Mouse (Mus musculus) CH12.LX (cell line): ENCODE measurements around the gene Anpep. TPM values are rescaled to one million over a fixed set of nuclear protein-coding genes. Genes with fewer than 3 reads are reported as not detected.

Source experiments
- DNase-seq: peaks from one replicate; pipeline ENCODE4 v3.0.0-alpha.2; 2013; ENCODE audit errors: extremely low read depth
- H3K27ac ChIP-seq: 2 replicates; pipeline ENCODE4 v1.5.1; 2012; ENCODE audit warnings: low read depth, mild to moderate bottlenecking, control low read depth, moderate library complexity; ENCODE audit not compliant: insufficient read depth
- H3K27me3 ChIP-seq: replicated peaks from 2 replicates; pipeline ENCODE3; 2012; ENCODE audit warnings: inconsistent platforms
- H3K36me3 ChIP-seq, 2 experiments: replicated peaks in 1 of 2; 2 replicates each; pipeline versions ENCODE3 to v1.6.1; 2012; ENCODE audit warnings: inconsistent platforms in 1 of 2, low read length in 1 of 2, mild to moderate bottlenecking in 1 of 2, mixed read lengths in 1 of 2, moderate library complexity in 1 of 2; ENCODE audit not compliant: control insufficient read depth in 1 of 2, insufficient read depth in 1 of 2
- H3K4me1 ChIP-seq, 2 experiments: 2 replicates each; pipeline ENCODE4 v1.6.1; 2012; ENCODE audit warnings: inconsistent platforms in 1 of 2, moderate library complexity in 1 of 2; ENCODE audit not compliant: insufficient read depth in 2 of 2, control insufficient read depth in 1 of 2
- H3K4me2 ChIP-seq: 2 replicates; pipeline ENCODE4 v1.6.1; 2012; ENCODE audit warnings: low read depth, mild to moderate bottlenecking, control low read depth; ENCODE audit not compliant: poor library complexity, insufficient read depth, severe bottlenecking
- H3K4me3 ChIP-seq, 3 experiments: fragments of 150-350 bp in 1 of 3; sonication (generic) in 1 of 3; replicated peaks in 1 of 3; 2 replicates each; pipeline versions ENCODE3 to v1.5.1; 2011 to 2012; ENCODE audit warnings: low read depth in 2 of 3, low read length in 2 of 3, mild to moderate bottlenecking in 2 of 3, moderate library complexity in 2 of 3, control low read depth in 1 of 3, improper control_type of control experiment in 1 of 3, inconsistent platforms in 1 of 3, mixed read lengths in 1 of 3; ENCODE audit not compliant: poor library complexity in 1 of 3
- H3K79me2 ChIP-seq: replicated peaks from 2 replicates; pipeline ENCODE4 v1.6.1; 2012; ENCODE audit warnings: mild to moderate bottlenecking, moderate library complexity; ENCODE audit not compliant: control insufficient read depth, poor library complexity, insufficient read depth, severe bottlenecking; ENCODE audit errors: extremely low read depth
- H3K9ac ChIP-seq: 2 replicates; pipeline ENCODE4 v1.6.1; 2012; ENCODE audit warnings: low read depth, mild to moderate bottlenecking, control low read depth, moderate library complexity; ENCODE audit not compliant: insufficient read depth
- H3K9me3 ChIP-seq: replicated peaks from 2 replicates; pipeline ENCODE3; 2012; ENCODE audit warnings: low read length, inconsistent platforms, mixed read lengths
- CHD2 ChIP-seq: IDR thresholded peaks from 2 replicates; pipeline ENCODE4 v1.6.1; 2011; ENCODE audit warnings: low read length, improper control_type of control experiment
- E2F4 ChIP-seq: IDR thresholded peaks from 2 replicates; pipeline ENCODE4 v1.6.1; 2011; ENCODE audit warnings: low read depth, low read length, improper control_type of control experiment; ENCODE audit not compliant: insufficient replicate concordance
- GABPA ChIP-seq: IDR thresholded peaks from 2 replicates; pipeline ENCODE4 v1.6.1; 2012; ENCODE audit warnings: low read depth, low read length, improper control_type of control experiment, inconsistent platforms; ENCODE audit not compliant: insufficient replicate concordance
- JUN ChIP-seq: IDR thresholded peaks from 2 replicates; pipeline ENCODE4 v1.6.1; 2011; ENCODE audit warnings: low read depth, mild to moderate bottlenecking, low read length, improper control_type of control experiment, moderate library complexity; ENCODE audit not compliant: insufficient read depth
- JUND ChIP-seq: conservative IDR thresholded peaks from 2 replicates; pipeline ENCODE4 v1.6.1; 2011; ENCODE audit warnings: low read depth, low read length, improper control_type of control experiment
- MAFK ChIP-seq: IDR thresholded peaks from 2 replicates; pipeline ENCODE4 v1.6.1; 2011; ENCODE audit warnings: low read length, improper control_type of control experiment; ENCODE audit not compliant: insufficient replicate concordance
- MAX ChIP-seq: IDR thresholded peaks from 2 replicates; pipeline ENCODE4 v1.6.1; 2011; ENCODE audit warnings: low read length, improper control_type of control experiment
- MEF2A ChIP-seq: IDR thresholded peaks from 2 replicates; pipeline ENCODE4 v1.6.1; 2014; ENCODE audit warnings: low read depth, mild to moderate bottlenecking, inconsistent platforms, low read length, improper control_type of control experiment, borderline replicate concordance
- MYC ChIP-seq: IDR thresholded peaks from 2 replicates; pipeline ENCODE4 v1.6.1; 2011; ENCODE audit warnings: low read depth, mild to moderate bottlenecking, improper control_type of control experiment, low read length
- NRF1 ChIP-seq: IDR thresholded peaks from 2 replicates; pipeline ENCODE4 v1.6.1; 2014; ENCODE audit warnings: low read depth, mild to moderate bottlenecking, inconsistent platforms, low read length, improper control_type of control experiment, moderate library complexity
- PAX5 ChIP-seq: IDR thresholded peaks from 2 replicates; pipeline ENCODE4 v1.6.1; 2012; ENCODE audit warnings: low read length, inconsistent platforms, mixed read lengths
- POLR2A ChIP-seq: IDR thresholded peaks from 2 replicates; pipeline ENCODE4 v1.6.1; 2011; ENCODE audit warnings: low read depth, mild to moderate bottlenecking, improper control_type of control experiment, low read length
- POLR2AphosphoS2 ChIP-seq: IDR thresholded peaks from 2 replicates; pipeline ENCODE4 v1.6.1; 2011; ENCODE audit warnings: low read depth, low read length, improper control_type of control experiment
- RAD21 ChIP-seq: IDR thresholded peaks from 2 replicates; pipeline ENCODE4 v1.6.1; 2011; ENCODE audit warnings: low read depth, mild to moderate bottlenecking, low read length, improper control_type of control experiment, moderate library complexity
- SMC3 ChIP-seq: IDR thresholded peaks from 2 replicates; pipeline ENCODE4 v1.6.1; 2011; ENCODE audit warnings: low read depth, low read length, improper control_type of control experiment
- TBP ChIP-seq: conservative IDR thresholded peaks from 2 replicates; pipeline ENCODE4 v1.6.1; 2011; ENCODE audit warnings: low read depth, low read length, improper control_type of control experiment
- TCF12 ChIP-seq: IDR thresholded peaks from 2 replicates; pipeline ENCODE4 v1.6.1; 2014; ENCODE audit warnings: low read depth, mild to moderate bottlenecking, inconsistent platforms, low read length, improper control_type of control experiment
- ZKSCAN1 ChIP-seq: IDR thresholded peaks from 2 replicates; pipeline ENCODE4 v1.6.1; 2012; ENCODE audit warnings: low read depth, inconsistent platforms, low read length, improper control_type of control experiment, borderline replicate concordance
- ZNF384 ChIP-seq: IDR thresholded peaks from 2 replicates; pipeline ENCODE4 v1.6.1; 2012; ENCODE audit warnings: low read depth, low read length, improper control_type of control experiment, inconsistent platforms
- dilution Hi-C: fragments of 300-500 bp; cut with MboI; formaldehyde crosslinking; loops from 2 replicates; pipeline ENCODE4 v1.14.3; 2020; ENCODE audit warnings: low sequenced_read_pairs; ENCODE audit not compliant: extremely low pct_unique_long_range_greater_than_20kb, extremely low pct_ligation_motif_present
- in situ Hi-C: fragments of 300-500 bp; cut with MboI; formaldehyde crosslinking; loops from 3 replicates; pipeline ENCODE4 v1.14.3; 2019; ENCODE audit warnings: low sequenced_read_pairs, low pct_ligation_motif_present, low pct_unique_long_range_greater_than_20kb, mixed read lengths
- polyA plus RNA-seq: library from polyadenylated mRNA; unstranded; fragments of >175 nt; gene quantifications from 2 replicates; pipeline ENCODE4 v1.2.1, GENCODE M21; 2012; ENCODE audit warnings: low read depth; ENCODE audit not compliant: insufficient read length
- total RNA-seq, 2 experiments: library from RNA; depleted of rRNA; stranded (reverse); fragments of 300-350 nt in 1 of 2; fragments of >200 nt in 1 of 2; gene quantifications; 2 replicates each; pipeline ENCODE4 v1.2.3; 2012 to 2014

Anpep gene
- total and polyA plus RNA-seq, 3 experiments = 0.25 to 0.60 TPM; not detected in 1

DNA sequence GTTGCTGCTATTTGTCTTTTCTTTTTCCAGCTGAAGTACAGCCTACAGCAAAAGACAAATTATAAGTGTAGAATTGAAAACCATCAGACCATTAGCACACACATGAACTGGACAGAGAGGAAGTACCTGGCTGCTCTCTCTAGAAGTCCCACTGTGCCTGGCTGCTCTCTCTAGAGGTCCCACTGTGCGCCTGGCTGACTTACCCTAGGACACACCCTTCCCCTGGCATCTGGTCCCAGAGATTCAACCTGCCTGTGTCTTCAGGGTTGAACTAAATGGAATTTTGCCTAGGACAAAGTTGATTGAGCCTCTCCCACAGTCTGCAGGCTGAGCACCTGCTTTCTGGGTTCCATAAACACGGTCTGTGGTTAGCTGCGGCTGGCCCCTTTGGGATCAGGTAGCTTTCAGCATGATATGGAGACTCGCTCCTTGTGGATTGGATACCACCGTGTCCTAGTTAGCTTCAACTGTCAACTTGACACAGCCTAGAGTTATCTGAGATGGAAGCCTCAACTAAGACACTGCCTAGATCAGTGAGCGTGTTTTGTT, 11.0 kb upstream of the Anpep start:
- no peaks in the 10 kb centered on the region for H3K79me2 ChIP-seq
- peaks cover 0 to 14% of the 10 kb centered on the region in 2 experiments for H3K36me3 ChIP-seq
- peaks cover 15 to 22% of the 10 kb centered on the region in 2 experiments for H3K4me1 ChIP-seq
- in situ Hi-C loops = no loop called here
- H3K27me3 ChIP-seq = no peaks in the 10 kb centered on the region
- dilution Hi-C loops = no loop called here
- DNase-seq = no peak
- H3K9me3 ChIP-seq = no peaks in the 10 kb centered on the region
- TF ChIP-seq ZKSCAN1 = 0 out of 2 replicates have a peak, but pooled peaks have one; percentile 14
- no peak for TF ChIP-seq SMC3
- no peak overlapping the region for H3K4me3 ChIP-seq
- H3K4me2 ChIP-seq = no peak overlapping the region
- H3K27ac ChIP-seq = no peak overlapping the region
- no peak overlapping the region for H3K9ac ChIP-seq

DNA sequence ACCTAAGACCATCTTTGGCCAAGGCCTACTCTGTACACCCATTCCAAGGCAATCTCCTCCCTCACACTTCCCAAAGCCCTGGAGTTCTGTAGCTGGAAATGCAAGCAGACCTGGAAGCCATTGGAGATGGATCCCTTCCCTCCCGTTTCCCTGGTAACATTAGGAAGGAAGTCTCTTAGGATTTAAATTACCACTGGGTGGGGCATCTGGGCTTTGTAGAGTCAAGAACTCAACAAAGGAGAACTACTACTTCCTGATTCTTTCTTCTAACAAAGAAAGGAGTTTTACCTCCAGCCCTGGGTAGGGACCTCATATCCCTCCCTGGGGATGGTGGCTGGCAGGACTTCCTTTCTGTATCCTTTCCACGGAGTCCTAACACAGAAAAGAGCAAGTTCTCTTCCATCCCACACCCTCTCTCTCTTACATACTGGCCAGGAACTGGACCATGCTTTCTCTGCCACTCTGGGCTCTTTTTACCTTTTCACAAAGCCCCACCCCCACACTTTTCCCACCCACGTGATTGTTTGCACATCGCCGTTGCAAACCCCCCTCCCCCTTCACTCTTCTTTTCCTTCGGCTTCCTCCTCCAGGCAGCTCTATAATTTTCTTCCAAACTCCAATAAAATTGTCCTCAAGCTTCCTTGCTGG, 8.3 kb upstream of the Anpep start:
- Histone ChIP-seq H3K27ac (no peak overlapping the region), H3K4me1 (peaks cover 12 to 22% of the 10 kb centered on the region in 2 experiments), H3K36me3 (no peaks in the 10 kb centered on the region), H3K4me2 (no peak overlapping the region), H3K9ac (no peak overlapping the region), H3K79me2 (no peaks in the 10 kb centered on the region), H3K9me3 (no peaks in the 10 kb centered on the region), H3K4me3 (no peak overlapping the region), H3K27me3 (no peaks in the 10 kb centered on the region)
- dilution Hi-C loops (no loop called here), in situ Hi-C loops (no loop called here)
- no peak for DNase-seq
- no peak for TF ChIP-seq RAD21

DNA sequence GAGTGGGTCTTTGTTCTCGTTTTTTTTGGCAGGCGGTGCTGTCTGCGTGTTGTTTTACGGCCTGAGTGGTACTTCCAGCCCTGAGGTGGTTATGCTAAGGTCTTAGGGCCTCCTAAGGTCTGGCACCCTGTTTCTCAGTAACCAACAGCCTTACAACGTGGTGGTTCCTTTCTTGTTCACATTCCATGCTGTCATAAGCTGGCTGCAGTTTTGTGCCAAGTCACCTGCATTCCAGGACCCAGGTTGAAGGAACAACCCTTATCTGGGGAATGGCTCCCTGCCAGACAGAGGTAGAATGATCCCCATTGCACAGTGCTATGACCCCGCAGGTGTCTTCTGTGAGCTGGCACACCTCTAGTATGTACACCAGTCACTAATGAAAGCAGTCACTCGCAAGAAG, 7.6 kb upstream of the Anpep start:
- no peak for DNase-seq
- H3K9ac ChIP-seq = no peak overlapping the region
- 0 out of 2 replicates have a peak overlapping the region, but pooled peaks have one; percentile 21 for H3K4me2 ChIP-seq
- in situ Hi-C loops = no loop called here
- no peak overlapping the region for H3K4me3 ChIP-seq
- no peak overlapping the region for H3K27ac ChIP-seq
- no peaks in the 10 kb centered on the region for H3K36me3 ChIP-seq
- no peak for TF ChIP-seq MAFK
- TF ChIP-seq ZNF384 = no peak
- no peak for TF ChIP-seq MAX
- no peak for TF ChIP-seq PAX5
- no peak for TF ChIP-seq NRF1
- TF ChIP-seq CHD2 = no peak
- TF ChIP-seq POLR2AphosphoS2 = no peak
- no peak for TF ChIP-seq JUND
- TF ChIP-seq GABPA = no peak
- TF ChIP-seq MYC = no peak
- no peak for TF ChIP-seq RAD21
- no peak for TF ChIP-seq POLR2A
- TF ChIP-seq TCF12 = no peak
- TF ChIP-seq ZKSCAN1 = no peak
- TF ChIP-seq TBP = no peak
- no peak for TF ChIP-seq E2F4
- no peak for TF ChIP-seq JUN
- no peak for TF ChIP-seq MEF2A
- H3K79me2 ChIP-seq = no peaks in the 10 kb centered on the region
- dilution Hi-C loops = no loop called here
- no peaks in the 10 kb centered on the region for H3K9me3 ChIP-seq
- H3K27me3 ChIP-seq = no peaks in the 10 kb centered on the region
- peaks cover 12 to 22% of the 10 kb centered on the region in 2 experiments for H3K4me1 ChIP-seq
